Mouse (Mus musculus) lung, adult 2 months (tissue): Measurements from ENCODE around the gene Sorl1. TPM values are rescaled to one million over a fixed set of nuclear protein-coding genes. Genes with fewer than 3 reads are reported as not detected.
A peak's percentile ranks its signal among the peaks of the same experiment; 100 is the strongest.

Experiments used
- DNase-seq: peaks from one replicate; pipeline ENCODE4 v3.0.0; 2022
- H3K4me1 ChIP-seq: fragments of 200-500 bp; 2 replicates; pipeline ENCODE4 v1.6.1; 2011; ENCODE audit warnings: low read length; ENCODE audit not compliant: control insufficient read depth, insufficient read depth
- H3K4me3 ChIP-seq: fragments of 200-500 bp; replicated peaks from 2 replicates; pipeline ENCODE3; 2011; ENCODE audit warnings: low read depth, mild to moderate bottlenecking, control low read depth, low read length; ENCODE audit errors: extremely low read depth
- CTCF ChIP-seq: fragments of 200-500 bp; IDR thresholded peaks from 2 replicates; pipeline ENCODE4 v1.5.1; 2011; ENCODE audit warnings: mild to moderate bottlenecking, low read length, control low read depth; ENCODE audit not compliant: insufficient read depth
- POLR2A ChIP-seq: fragments of 200-500 bp; IDR thresholded peaks from 2 replicates; pipeline ENCODE4 v1.6.1; 2011; ENCODE audit warnings: low read depth, mild to moderate bottlenecking, control low read depth, low read length, borderline replicate concordance; ENCODE audit errors: extremely low read depth
- WGBS: fragments of 180-500 bp; shearing (Covaris S2); methylation state at CpG from one replicate; pipeline ENCODE4 v1.1.7; 2018; 5-methylcytosine and 5-hydroxymethylcytosine counted together
- polyA plus RNA-seq: library from polyadenylated mRNA; depleted of rRNA; stranded (reverse); fragments of >200 nt; gene quantifications from 2 replicates; pipeline ENCODE4 v1.2.3, GENCODE M21; 2012

Sorl1 gene
- polyA plus RNA-seq, 1 experiment = 77.9 TPM

GRCm38 (mm10) chr9:42047786-42048185 is 76.3 kb downstream of the Sorl1 start:
- no peaks in the 10 kb centered on the region; the same call in 1 of the 2 replicates for H3K4me1 ChIP-seq
- no peak overlapping the region for H3K4me3 ChIP-seq
- TF ChIP-seq POLR2A (no peak), CTCF (no peak)
- WGBS = 65% methylated on average over 5 of the region's 5 CpGs
- DNase-seq = no peak

- no peak for DNase-seq
- H3K4me1 ChIP-seq = no peaks in the 10 kb centered on the region; the same call in 1 of the 2 replicates
- 85% methylated on average over 11 of the region's 11 CpGs for WGBS
- no peak overlapping the region for H3K4me3 ChIP-seq
- TF ChIP-seq CTCF (no peak), POLR2A (no peak)
Observed at GRCm38 (mm10) chr9:42046248-42046647, 77.8 kb downstream of the Sorl1 start.

DNA sequence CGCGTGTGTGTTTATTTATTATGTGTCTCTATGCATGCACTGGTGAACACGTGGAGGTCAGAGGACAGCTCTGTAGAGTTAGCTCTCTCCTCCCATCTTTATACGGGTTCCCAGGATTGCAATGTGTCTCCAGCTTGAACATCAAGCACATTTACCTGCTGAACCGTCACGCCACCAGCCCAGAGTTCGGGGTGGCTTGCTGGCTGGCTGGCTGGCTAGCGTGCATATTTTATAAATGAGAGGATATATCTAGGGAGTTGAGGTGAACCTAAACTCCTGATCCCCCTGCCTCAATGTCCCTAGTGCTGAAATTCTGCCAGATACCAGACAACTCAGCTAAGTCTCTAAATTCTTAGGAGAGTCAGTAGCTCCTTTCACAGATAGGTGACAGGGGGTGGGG is 79.4 kb downstream of the Sorl1 start:
- WGBS = 86% methylated on average over 8 of the region's 8 CpGs
- no peak for DNase-seq
- Histone ChIP-seq H3K4me3 (no peak overlapping the region), H3K4me1 (peaks cover 2% of the 10 kb centered on the region)
- TF ChIP-seq CTCF = no peak
- no peak for TF ChIP-seq POLR2A

GRCm38 (mm10) chr9:42043934-42044333 is 80.2 kb downstream of the Sorl1 start:
- WGBS = 82% methylated on average over 8 of the region's 8 CpGs
- TF ChIP-seq CTCF = no peak
- TF ChIP-seq POLR2A = no peak
- H3K4me3 ChIP-seq = no peak overlapping the region
- H3K4me1 ChIP-seq = peaks cover 2% of the 10 kb centered on the region
- DNase-seq = no peak

- no peak overlapping the region for H3K4me3 ChIP-seq
- DNase-seq = peak; percentile 32
- TF ChIP-seq CTCF = no peak
- peaks cover 4% of the 10 kb centered on the region; the same call in 1 of the 2 replicates for H3K4me1 ChIP-seq
- WGBS = 62% methylated on average over 18 of the region's 18 CpGs
Observed at GRCm38 (mm10) chr9:42039000-42039992, 84.8 kb downstream of the Sorl1 start.

DNA sequence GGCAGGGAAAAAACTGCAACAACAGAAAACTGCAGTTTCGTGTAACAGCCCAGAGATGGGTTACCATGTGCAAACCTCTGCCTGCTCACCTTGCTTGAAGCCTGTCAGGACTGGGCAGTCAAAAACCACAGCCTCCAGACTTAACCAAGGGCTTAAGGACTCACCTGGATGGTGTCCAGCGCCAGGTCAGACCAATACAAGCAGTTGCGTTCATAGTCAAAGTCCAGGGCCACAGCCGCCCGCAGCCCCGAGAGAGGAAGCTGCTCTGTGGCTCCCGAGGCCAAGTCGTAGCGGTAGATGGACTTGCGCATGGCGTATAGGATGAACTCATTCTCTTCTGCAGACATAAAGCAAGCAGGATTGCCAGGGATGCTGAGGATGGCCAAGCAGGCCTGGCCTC is 87.2 kb downstream of the Sorl1 start:
- DNase-seq = no peak
- WGBS = 85% methylated on average over 11 of the region's 11 CpGs
- Histone ChIP-seq H3K4me1 (peaks cover 4% of the 10 kb centered on the region; the same call in 1 of the 2 replicates), H3K4me3 (no peak overlapping the region)
- TF ChIP-seq CTCF = no peak
- TF ChIP-seq POLR2A = no peak

DNA sequence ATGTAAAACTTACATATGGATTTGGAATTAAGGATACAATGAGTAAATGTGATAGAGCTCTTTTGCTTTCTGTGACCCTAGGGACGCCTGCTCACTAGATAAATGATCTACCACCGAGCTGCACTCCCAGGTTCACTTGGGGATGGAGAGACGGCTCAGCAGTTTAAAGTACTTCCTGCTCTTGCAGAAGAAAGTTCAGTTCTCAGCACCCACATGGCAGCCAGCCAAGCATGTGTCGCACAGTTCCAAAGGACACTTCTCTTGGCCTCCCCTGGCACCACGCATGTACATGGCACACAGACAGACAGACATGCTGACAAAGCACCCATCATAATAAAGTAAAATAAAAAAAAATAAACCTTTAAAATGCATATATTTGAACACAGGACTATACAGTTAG is 88.1 kb downstream of the Sorl1 start:
- TF ChIP-seq POLR2A (no peak), CTCF (no peak)
- peaks cover 4% of the 10 kb centered on the region; the same call in 1 of the 2 replicates for H3K4me1 ChIP-seq
- 29% methylated on average over 5 of the region's 5 CpGs for WGBS
- peak; percentile 26 for DNase-seq
- H3K4me3 ChIP-seq = no peak overlapping the region

- 63% methylated on average over 12 of the region's 12 CpGs for WGBS
- no peak for TF ChIP-seq CTCF
- no peak for TF ChIP-seq POLR2A
- Histone ChIP-seq H3K4me3 (no peak overlapping the region), H3K4me1 (peaks cover 4% of the 10 kb centered on the region; the same call in 1 of the 2 replicates)
- no peak for DNase-seq
Observed at GRCm38 (mm10) chr9:42035213-42035765, 88.8 kb downstream of the Sorl1 start.

- H3K4me3 ChIP-seq = no peak overlapping the region
- TF ChIP-seq POLR2A = no peak
- no peak for TF ChIP-seq CTCF
- WGBS = 49% methylated on average over 9 of the region's 9 CpGs
- DNase-seq = no peak
- H3K4me1 ChIP-seq = 0 out of 2 replicates have a peak, but pooled peaks cover 2% of the 10 kb centered on the region
Observed at GRCm38 (mm10) chr9:42034116-42034520, 90.0 kb downstream of the Sorl1 start.
